Mouse (Mus musculus) forebrain, postnatal 0 days (tissue): ENCODE measurements at regions not wholly inside any gene's neighbourhood (a gene's known extent, or its start where the extent isn't known, plus 50 kb on each side); places are given as distances from the start of the nearest gene placed in this dataset.

Experiments used
- ATAC-seq: fragments of 200-750 bp; cut with Nextera tagmentation; 2 replicates; pipeline ENCODE4 v1.8.0; 2017; ENCODE audit warnings: mild to moderate bottlenecking, moderate library complexity
- DNase-seq: peaks from one replicate; pipeline ENCODE4 v3.0.0-alpha.2; 2015
- H3K27ac ChIP-seq: fragments of 300-500 bp; sonication (generic); 2 replicates; pipeline ENCODE4 v1.5.1; 2014; ENCODE audit warnings: low read depth, mild to moderate bottlenecking, antibody characterized with exemption, low read length, moderate library complexity, mixed read lengths
- H3K27me3 ChIP-seq: fragments of 300-500 bp; sonication (generic); 2 replicates; pipeline ENCODE4 v1.6.1; 2014; ENCODE audit warnings: mild to moderate bottlenecking, low read length, mixed read lengths; ENCODE audit not compliant: insufficient read depth
- H3K36me3 ChIP-seq: fragments of 300-500 bp; sonication (generic); 2 replicates; pipeline ENCODE4 v1.6.1; 2014; ENCODE audit warnings: mild to moderate bottlenecking, moderate library complexity; ENCODE audit not compliant: insufficient read depth
- H3K4me1 ChIP-seq: fragments of 300-500 bp; sonication (generic); 2 replicates; pipeline ENCODE4 v1.6.1; 2014; ENCODE audit warnings: antibody characterized with exemption; ENCODE audit not compliant: insufficient read depth
- H3K4me2 ChIP-seq: fragments of 300-500 bp; sonication (generic); 2 replicates; pipeline ENCODE4 v1.6.1; 2014; ENCODE audit warnings: low read depth, mild to moderate bottlenecking, moderate library complexity
- H3K4me3 ChIP-seq: fragments of 300-500 bp; sonication (generic); 2 replicates; pipeline ENCODE4 v1.5.1; 2014; ENCODE audit warnings: low read depth, low read length, mixed read lengths
- H3K9ac ChIP-seq: fragments of 300-500 bp; sonication (generic); 2 replicates; pipeline ENCODE4 v1.6.1; 2014; ENCODE audit warnings: mild to moderate bottlenecking
- H3K9me3 ChIP-seq: fragments of 300-500 bp; sonication (generic); 2 replicates; pipeline ENCODE4 v1.6.1; 2016; ENCODE audit warnings: low read length
- CTCF ChIP-seq: sonication (generic); IDR thresholded peaks from 2 replicates; pipeline ENCODE4 v1.5.1; 2016; ENCODE audit warnings: antibody characterized with exemption, control low read depth, low read depth
- WGBS: fragments of 180-500 bp; shearing (Covaris S2); extraction: QIAGEN DNeasy Blood & Tissue Kit; methylation state at CpG from one replicate; pipeline ENCODE4 v1.1.7; 2014; 5-methylcytosine and 5-hydroxymethylcytosine counted together

DNA sequence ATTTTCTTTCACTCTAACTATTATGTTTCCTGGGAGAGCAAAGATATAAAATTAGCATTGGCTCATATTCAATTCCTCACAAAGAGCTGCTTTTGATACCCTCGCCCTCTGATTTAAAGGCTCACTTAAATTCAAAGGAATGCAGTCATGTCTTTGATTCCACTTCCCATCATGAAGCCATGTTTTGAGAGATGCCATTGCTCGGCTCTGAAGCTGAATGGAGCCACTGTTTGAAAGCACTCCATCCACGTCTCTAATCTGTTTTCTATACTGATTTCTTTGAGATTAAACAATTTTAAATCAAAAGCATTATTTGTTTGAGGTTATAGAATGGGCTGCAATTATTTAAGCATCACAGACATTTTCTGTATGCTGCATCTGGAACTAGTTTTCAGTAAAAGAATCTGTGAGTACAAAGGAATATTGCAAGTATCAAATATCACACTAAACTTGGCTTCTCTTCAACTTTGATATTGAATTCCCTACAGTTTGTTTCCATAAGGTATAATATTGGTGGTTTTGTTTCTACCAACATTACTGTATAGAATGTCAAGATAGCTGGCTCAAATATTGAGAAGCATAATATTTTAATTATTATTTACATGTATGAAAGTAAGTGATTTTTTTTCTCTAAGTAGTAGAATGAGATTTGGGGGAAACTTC lies 126.4 kb downstream of the Rpl10l start:
- ATAC-seq = peak; percentile 69
- Histone ChIP-seq H3K9ac (no peak overlapping the region), H3K9me3 (no peaks in the 10 kb centered on the region), H3K4me3 (no peak overlapping the region), H3K4me2 (0 out of 2 replicates have a peak overlapping the region, but pooled peaks have one; percentile 13), H3K4me1 (no peaks in the 10 kb centered on the region), H3K36me3 (no peaks in the 10 kb centered on the region), H3K27ac (no peak overlapping the region), H3K27me3 (no peaks in the 10 kb centered on the region)
- TF ChIP-seq CTCF = no peak
- 7% methylated on average over 3 of the region's 3 CpGs for WGBS
- DNase-seq = peak; percentile 45

DNA sequence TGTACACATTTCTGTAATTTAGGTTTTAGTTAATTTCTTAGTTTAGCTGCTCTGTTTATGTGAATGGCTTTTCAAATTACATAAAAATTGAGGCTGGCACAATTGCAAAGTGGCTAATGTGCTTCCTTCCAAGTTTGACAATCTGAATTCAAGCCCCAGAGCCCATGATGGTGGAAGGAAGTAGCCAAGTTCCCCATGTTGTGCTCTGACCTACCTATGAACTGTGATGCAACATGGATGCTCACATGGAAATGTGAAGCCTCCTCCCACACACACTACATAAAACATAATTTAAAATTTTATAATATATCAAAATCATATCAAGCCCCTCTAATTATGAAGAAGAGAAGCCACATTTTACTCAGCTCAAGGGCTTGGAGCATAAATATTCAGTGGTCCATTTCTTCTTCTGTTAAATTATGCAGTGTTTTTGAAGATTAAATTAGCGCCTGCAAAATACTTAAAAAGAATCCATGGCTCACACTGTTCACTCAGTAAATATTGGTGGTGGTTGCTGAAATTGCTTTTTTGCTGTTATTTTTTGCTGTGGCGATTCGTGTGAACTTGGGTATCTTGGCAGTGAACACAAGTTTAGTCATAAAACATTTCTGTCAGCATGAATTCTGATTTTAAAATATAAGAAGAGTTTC lies 127.1 kb downstream of the Rpl10l start:
- Histone ChIP-seq H3K27ac (no peak overlapping the region), H3K4me2 (0 out of 2 replicates have a peak overlapping the region, but pooled peaks have one; percentile 13), H3K4me3 (no peak overlapping the region), H3K9ac (no peak overlapping the region), H3K9me3 (no peaks in the 10 kb centered on the region), H3K36me3 (no peaks in the 10 kb centered on the region), H3K4me1 (no peaks in the 10 kb centered on the region), H3K27me3 (no peaks in the 10 kb centered on the region)
- no peak for TF ChIP-seq CTCF
- DNase-seq (peak; percentile 33), ATAC-seq (peak; percentile 80)
- 19% methylated on average over 3 of the region's 3 CpGs for WGBS

DNA sequence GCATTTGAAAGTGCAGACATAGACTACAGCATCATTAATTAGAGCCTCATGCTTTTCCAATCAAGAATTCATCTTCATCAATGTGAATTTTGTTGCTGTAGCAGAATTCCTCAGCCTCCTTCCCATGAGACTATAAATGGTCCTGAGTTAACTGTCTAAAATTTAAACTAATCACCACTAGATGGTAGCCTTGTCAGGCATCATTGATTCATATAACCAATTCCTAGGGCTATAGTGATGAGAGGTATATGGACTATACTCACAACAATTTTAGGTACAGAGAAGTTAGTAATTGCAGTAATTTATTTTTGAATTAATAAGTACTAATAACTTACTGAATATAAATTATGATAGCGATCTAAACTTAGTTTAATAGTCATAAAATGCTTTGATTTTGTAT lies 153.3 kb downstream of the Rpl10l start:
- Histone ChIP-seq H3K4me3 (no peak overlapping the region), H3K9me3 (no peaks in the 10 kb centered on the region), H3K9ac (no peak overlapping the region), H3K27me3 (no peaks in the 10 kb centered on the region), H3K4me1 (no peaks in the 10 kb centered on the region), H3K36me3 (no peaks in the 10 kb centered on the region), H3K4me2 (no peak overlapping the region), H3K27ac (no peak overlapping the region)
- WGBS = 52% methylated on average over 1 of the region's 1 CpGs
- ATAC-seq = no peak
- TF ChIP-seq CTCF = peak; percentile 58
- peak; percentile 44 for DNase-seq

DNA sequence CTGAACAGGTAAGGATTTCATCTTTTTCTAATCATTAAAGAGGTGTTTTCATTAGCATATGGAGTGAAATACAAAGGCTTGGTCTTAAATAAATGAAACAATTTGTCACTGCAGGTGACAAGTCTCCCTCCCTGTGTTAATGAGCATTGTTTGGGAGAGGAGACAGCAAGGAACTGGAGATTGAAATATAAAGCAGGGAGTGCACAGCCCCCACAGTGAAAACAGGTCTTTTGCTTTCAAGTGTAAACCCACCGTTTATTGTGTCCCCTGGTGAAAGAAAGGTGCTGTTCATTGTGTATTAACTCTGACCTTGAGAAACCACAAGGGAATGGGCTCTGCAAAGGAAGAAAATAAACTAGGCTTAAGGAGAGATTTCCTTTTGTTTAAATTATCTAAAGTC lies 164.6 kb downstream of the Rpl10l start:
- Histone ChIP-seq H3K9ac (no peak overlapping the region), H3K27me3 (no peaks in the 10 kb centered on the region), H3K4me1 (no peaks in the 10 kb centered on the region), H3K27ac (no peak overlapping the region), H3K4me2 (no peak overlapping the region), H3K4me3 (no peak overlapping the region), H3K36me3 (no peaks in the 10 kb centered on the region), H3K9me3 (no peaks in the 10 kb centered on the region)
- 3% methylated on average over 1 of the region's 1 CpGs for WGBS
- no peak for ATAC-seq
- TF ChIP-seq CTCF = no peak
- DNase-seq = no peak

DNA sequence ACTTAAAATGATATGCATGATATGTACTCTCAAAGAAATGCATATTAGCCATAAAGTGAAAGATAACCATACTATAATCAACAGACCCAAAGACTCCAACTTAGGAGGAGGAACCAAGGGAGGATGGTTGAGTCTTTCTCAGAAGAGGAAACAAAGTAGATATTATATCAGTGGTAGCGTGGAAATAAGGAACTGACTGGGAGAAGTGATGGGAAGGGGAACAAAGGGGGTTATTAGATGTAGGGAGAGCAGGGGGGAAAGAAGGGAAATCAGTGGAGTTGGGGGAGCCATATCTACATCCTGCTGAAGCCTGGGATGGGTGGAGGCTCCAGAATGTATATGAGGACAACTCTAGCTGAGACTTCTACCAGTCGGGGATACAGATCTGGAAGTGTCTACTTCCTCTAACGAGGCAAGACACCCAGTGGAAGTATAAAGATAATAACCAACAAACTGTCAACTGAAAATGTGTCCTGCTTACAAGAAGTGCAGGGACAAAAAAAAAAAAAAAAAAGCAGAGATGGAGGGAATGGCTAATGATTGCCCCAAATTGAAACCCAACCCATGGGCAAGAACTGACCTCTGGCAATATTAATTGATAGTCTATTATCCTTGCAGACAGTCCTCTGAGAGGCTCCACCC lies 193.3 kb downstream of the Rpl10l start:
- Histone ChIP-seq H3K4me2 (no peak overlapping the region), H3K4me3 (no peak overlapping the region), H3K4me1 (no peaks in the 10 kb centered on the region), H3K27ac (no peak overlapping the region), H3K27me3 (no peaks in the 10 kb centered on the region), H3K36me3 (no peaks in the 10 kb centered on the region), H3K9me3 (no peaks in the 10 kb centered on the region), H3K9ac (no peak overlapping the region)
- no peak for DNase-seq
- no peak for ATAC-seq
- TF ChIP-seq CTCF = no peak
- 89% methylated on average over 3 of the region's 3 CpGs for WGBS

DNA sequence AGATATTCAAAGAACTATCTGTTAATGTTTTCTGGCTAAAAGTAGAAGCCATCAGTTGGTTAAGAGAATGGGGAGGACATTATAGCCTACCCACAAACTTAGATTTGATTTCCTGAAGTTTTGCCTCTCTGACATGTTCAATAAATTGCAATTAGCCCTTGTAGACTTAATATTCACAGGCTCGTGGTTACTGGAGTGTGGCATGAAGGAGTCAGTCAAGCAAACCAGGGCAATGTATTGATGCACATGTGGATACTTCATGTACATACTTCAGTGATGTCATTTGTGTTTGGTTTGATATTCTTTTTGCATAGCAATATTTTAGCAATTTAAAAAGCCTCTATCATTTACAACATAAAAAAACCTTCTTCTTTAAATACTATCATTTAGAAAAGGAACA lies 223.9 kb downstream of the Rpl10l start:
- Histone ChIP-seq H3K4me2 (no peak overlapping the region), H3K9ac (no peak overlapping the region), H3K4me1 (no peaks in the 10 kb centered on the region), H3K4me3 (no peak overlapping the region), H3K9me3 (no peaks in the 10 kb centered on the region), H3K27ac (no peak overlapping the region), H3K36me3 (no peaks in the 10 kb centered on the region), H3K27me3 (no peaks in the 10 kb centered on the region)
- DNase-seq = no peak
- WGBS = 60% methylated on average over 1 of the region's 1 CpGs
- TF ChIP-seq CTCF = no peak
- ATAC-seq = no peak

DNA sequence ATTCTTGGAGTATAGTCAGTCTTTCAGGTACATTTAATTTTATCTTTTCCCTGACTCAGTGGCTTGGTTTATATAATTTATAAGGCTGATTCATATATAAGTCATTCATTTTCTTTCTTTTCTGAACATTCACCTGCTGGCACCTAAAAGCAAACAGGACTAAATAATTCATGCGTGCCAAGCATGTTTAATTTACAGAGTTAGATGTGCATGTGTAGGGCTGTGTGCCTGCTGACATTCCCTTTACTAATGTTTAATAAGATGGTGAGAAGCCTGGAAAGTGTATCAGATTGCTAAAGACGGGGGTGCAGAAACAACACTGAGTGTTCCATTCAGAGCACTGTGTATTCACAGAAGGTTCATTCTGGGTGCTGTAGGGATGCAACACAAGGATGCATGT lies 229.0 kb downstream of the Rpl10l start:
- H3K27ac ChIP-seq = no peak overlapping the region
- WGBS = 65% methylated on average over 2 of the region's 2 CpGs
- H3K9me3 ChIP-seq = no peaks in the 10 kb centered on the region
- no peak for ATAC-seq
- H3K4me3 ChIP-seq = no peak overlapping the region
- no peak for DNase-seq
- no peak for TF ChIP-seq CTCF
- H3K4me1 ChIP-seq = no peaks in the 10 kb centered on the region
- H3K36me3 ChIP-seq = no peaks in the 10 kb centered on the region
- no peak overlapping the region for H3K9ac ChIP-seq
- H3K4me2 ChIP-seq = no peak overlapping the region
- no peaks in the 10 kb centered on the region for H3K27me3 ChIP-seq
